12 mouse cellular contexts compared by ENCODE assay signal in genomic region chr11:45027076-45027475, GRCm38 (mm10).
DNase-seq lines count a peak whose midpoint lies in the region; ATAC-seq lines count a peak whose summit lies in the region.
"Had no signal": no experiment of that assay in that cellular context is flagged by ENCODE, and none has a peak within 500 bp of the region (broad histone marks: within the 10 kb centered on the region; RNA-seq: fewer than 3 reads in every experiment).

No protein-coding gene starts in this region.

- H3K4me1 ChIP-seq in heart, embryonic 14.5 days (ENCODE audit: control insufficient read depth in 2 of 2, insufficient read depth in 2 of 2, low read length in 2 of 2), result peaks cover 0 to 4% of the 10 kb centered on the region in 2 experiments; a peak in 1 of 4 replicates
- H3K4me1 ChIP-seq in embryonic facial prominence, embryonic 12.5 days, result peaks cover 17% of the 10 kb centered on the region
- H3K4me1 ChIP-seq in hindbrain, embryonic 10.5 days (replicated peaks), result peaks cover 18% of the 10 kb centered on the region
- H3K4me1 ChIP-seq in midbrain, embryonic 12.5 days, result peaks cover 15% of the 10 kb centered on the region

- H3K36me3 ChIP-seq in heart, embryonic 14.5 days (ENCODE audit: control insufficient read depth, insufficient read depth, low read length), result no peaks in the 10 kb centered on the region
- no peaks in the 10 kb centered on the region for H3K36me3 ChIP-seq in embryonic facial prominence, embryonic 12.5 days
- H3K36me3 ChIP-seq in hindbrain, embryonic 10.5 days, result no peaks in the 10 kb centered on the region
- no peaks in the 10 kb centered on the region for H3K36me3 ChIP-seq in midbrain, embryonic 12.5 days
- H3K36me3 ChIP-seq: limb, embryonic 15.5 days had no signal

- WGBS in heart, embryonic 14.5 days, result 57% methylated on average over 7 of the region's 7 CpGs
- WGBS in embryonic facial prominence, embryonic 12.5 days, result 56% methylated on average over 7 of the region's 7 CpGs
- 51% methylated on average over 7 of the region's 7 CpGs for WGBS in hindbrain, embryonic 10.5 days
- WGBS in midbrain, embryonic 12.5 days, result 48% methylated on average over 7 of the region's 7 CpGs

- H3K4me3 ChIP-seq in heart, embryonic 14.5 days (ENCODE audit: control insufficient read depth in 1 of 2, insufficient read depth in 1 of 2, low read depth in 1 of 2, low read length in 2 of 2), result no peak overlapping the region
- H3K4me3 ChIP-seq in embryonic facial prominence, embryonic 12.5 days, result no peak overlapping the region
- peak overlapping the region; percentile 11; the same call in 1 of the 2 replicates for H3K4me3 ChIP-seq in hindbrain, embryonic 10.5 days
- no peak overlapping the region for H3K4me3 ChIP-seq in midbrain, embryonic 12.5 days
- H3K4me3 ChIP-seq: limb, embryonic 15.5 days had no signal

- no peaks in the 10 kb centered on the region for H3K27me3 ChIP-seq in heart, embryonic 14.5 days (ENCODE audit: control insufficient read depth, insufficient read depth, low read length)
- no peaks in the 10 kb centered on the region for H3K27me3 ChIP-seq in embryonic facial prominence, embryonic 12.5 days
- H3K27me3 ChIP-seq in hindbrain, embryonic 10.5 days (ENCODE audit: insufficient read depth, poor library complexity, severe bottlenecking), result no peaks in the 10 kb centered on the region
- H3K27me3 ChIP-seq in midbrain, embryonic 12.5 days, result no peaks in the 10 kb centered on the region
- H3K27me3 ChIP-seq: limb, embryonic 15.5 days had no signal

- H3K27ac ChIP-seq in heart, embryonic 14.5 days (replicated peaks in 1 of 2; ENCODE audit: control insufficient read depth in 1 of 2, insufficient read depth in 1 of 2, low read depth in 2 of 2, low read length in 2 of 2), result no peak overlapping the region
- H3K27ac ChIP-seq in embryonic facial prominence, embryonic 12.5 days, result 0 out of 2 replicates have a peak overlapping the region, but pooled peaks have one; percentile 36
- peak overlapping the region; percentile 81 for H3K27ac ChIP-seq in hindbrain, embryonic 10.5 days
- peak overlapping the region; percentile 72 for H3K27ac ChIP-seq in midbrain, embryonic 12.5 days (replicated peaks)
- H3K27ac ChIP-seq: limb, embryonic 15.5 days had no signal

- intact Hi-C loops in left cerebral cortex, postnatal 10 days (cut with DNase I), result no loop called here

- no peak for DNase-seq in heart, adult 18-20 months
- no peak for DNase-seq in hindbrain, embryonic 10.5 days (ENCODE audit: low spot score)
- no peak for DNase-seq in frontal cortex, postnatal 10 days (ENCODE audit: low spot score in 2 of 2)
- DNase-seq in left cerebral cortex, postnatal 10 days (ENCODE audit: extremely low spot score in 1 of 2, low spot score in 2 of 2), result no peak
- DNase-seq: adrenal gland, postnatal 36 days; cerebellum, adult 8-10 months; heart, postnatal 14 days had no signal

- peak overlapping the region; percentile 10; the same call in 1 of the 2 replicates for H3K9ac ChIP-seq in heart, embryonic 14.5 days (ENCODE audit: low read length)
- H3K9ac ChIP-seq in embryonic facial prominence, embryonic 12.5 days, result 0 out of 2 replicates have a peak overlapping the region, but pooled peaks have one; percentile 24
- H3K9ac ChIP-seq in midbrain, embryonic 12.5 days (replicated peaks), result 0 out of 2 replicates have a peak overlapping the region, but pooled peaks have one; percentile 31
- H3K9ac ChIP-seq: limb, embryonic 15.5 days had no signal

- ATAC-seq in heart, embryonic 14.5 days (ENCODE audit: insufficient number of reproducible peaks, insufficient read depth, low FRiP score, low read depth), result no peak
- no peak for ATAC-seq in embryonic facial prominence, embryonic 12.5 days (ENCODE audit: insufficient number of reproducible peaks, insufficient read depth, low FRiP score, low TSS enrichment)
- 0 out of 2 replicates have a peak, but pooled peaks have one; percentile 23 for ATAC-seq in midbrain, embryonic 12.5 days (ENCODE audit: low FRiP score, low read depth)
- no peak for ATAC-seq in erythroid progenitor cell, adult 5-6 weeks (replicated peaks; ENCODE audit: low FRiP score, poor library complexity, severe bottlenecking)

- H3K4me2 ChIP-seq in heart, embryonic 14.5 days (ENCODE audit: low read length), result peak overlapping the region; percentile 18
- peak overlapping the region; percentile 25 for H3K4me2 ChIP-seq in embryonic facial prominence, embryonic 12.5 days (replicated peaks)
- peak overlapping the region; percentile 29 for H3K4me2 ChIP-seq in midbrain, embryonic 12.5 days (replicated peaks)
- H3K4me2 ChIP-seq: limb, embryonic 15.5 days had no signal

- H3K9me3 ChIP-seq in heart, embryonic 14.5 days (ENCODE audit: control insufficient read depth, low read length), result no peaks in the 10 kb centered on the region
- H3K9me3 ChIP-seq in embryonic facial prominence, embryonic 12.5 days, result no peaks in the 10 kb centered on the region
- H3K9me3 ChIP-seq in hindbrain, embryonic 10.5 days, result no peaks in the 10 kb centered on the region
- no peaks in the 10 kb centered on the region for H3K9me3 ChIP-seq in midbrain, embryonic 12.5 days
- H3K9me3 ChIP-seq: limb, embryonic 15.5 days had no signal

Comparison
In these comparisons a context has a peak if more than half of its experiments do, and no peak if none do; other contexts are left out.
1. H3K27ac ChIP-seq: peak in embryonic facial prominence, embryonic 12.5 days (single experiment), hindbrain, embryonic 10.5 days (single experiment) and midbrain, embryonic 12.5 days (single experiment); none in heart, embryonic 14.5 days (0 of 2).
2. Peak in every context shown above with its lines, with median percentiles within 50 percentile points of each other: H3K4me2 ChIP-seq and H3K9ac ChIP-seq.